Mouse (Mus musculus) G1E (cell line): ENCODE results near the gene Ifngr2.
A peak's percentile ranks its signal among the peaks of the same experiment; 100 is the strongest.

Experiments used
- CTCF ChIP-seq: IDR thresholded peaks from 2 replicates; pipeline ENCODE4 v1.5.1; 2012; ENCODE audit warnings: low read depth, low read length, inconsistent platforms, mixed read lengths
- GATA1 ChIP-seq: IDR thresholded peaks from 2 replicates; pipeline ENCODE4 v1.6.1; 2012; ENCODE audit warnings: borderline replicate concordance, low read length, inconsistent platforms, mixed read lengths
- GATA2 ChIP-seq: IDR thresholded peaks from 2 replicates; pipeline ENCODE4 v1.6.1; 2012; ENCODE audit warnings: low read depth, low read length, inconsistent platforms, borderline replicate concordance
- POLR2AphosphoS5 ChIP-seq: IDR thresholded peaks from 2 replicates; pipeline ENCODE4 v1.6.1; 2012; ENCODE audit warnings: low read depth, low read length, inconsistent platforms; ENCODE audit not compliant: insufficient replicate concordance
- TAL1 ChIP-seq: conservative IDR thresholded peaks from 2 replicates; pipeline ENCODE4 v1.6.1; 2012; ENCODE audit warnings: low read depth, low read length, inconsistent platforms, mixed read lengths

DNA sequence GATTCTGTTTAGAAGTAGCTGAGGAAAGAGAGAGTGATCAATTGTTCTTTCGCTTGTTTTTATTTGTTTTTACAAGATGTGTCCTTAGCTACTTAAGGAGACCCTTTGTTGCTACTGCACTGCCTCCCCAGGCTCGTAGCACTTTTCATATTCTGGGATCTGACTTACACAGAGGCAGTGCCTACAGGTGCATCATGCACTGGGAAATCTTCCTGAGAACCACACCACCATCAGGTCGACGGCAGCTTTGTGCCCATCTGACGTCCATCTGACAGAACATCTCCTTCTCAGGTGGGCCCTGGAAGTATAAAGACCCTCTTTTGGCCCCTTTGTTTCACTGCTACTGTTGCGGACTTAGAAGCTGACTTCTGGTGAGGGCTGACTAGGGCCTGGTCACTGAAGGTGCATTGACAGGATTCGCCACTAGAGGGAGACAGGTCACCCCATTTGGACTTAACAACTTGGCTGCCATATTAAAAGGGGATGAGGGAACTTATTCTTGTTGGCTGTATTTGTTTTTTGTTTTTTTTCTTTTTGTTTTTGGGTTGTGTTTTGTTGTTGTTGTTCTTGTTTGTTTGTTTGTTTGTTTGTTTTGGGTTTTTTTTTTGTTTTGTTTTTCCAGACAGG, 34.6 kb upstream of the Ifngr2 start:
- TF ChIP-seq CTCF: peak; percentile 88
- TF ChIP-seq GATA1: no peak
- TF ChIP-seq POLR2AphosphoS5: no peak
- no peak for TF ChIP-seq TAL1
- no peak for TF ChIP-seq GATA2
